Mouse (Mus musculus): ENCODE results near the gene Gm44790. TPM values are rescaled to one million over a fixed set of nuclear protein-coding genes. Genes with fewer than 3 reads are reported as not detected.
"Not testable (repeated sequence)": the region's sequence is repeated elsewhere in the genome, so short reads cannot be mapped to it uniquely, and the experiment has no call there.

The Gm44790 gene
- polyA plus RNA-seq (2015; fragmentation: Nextera tagmentation; extraction: Ambion mirVana), result not detected in 2 replicates

DNA sequence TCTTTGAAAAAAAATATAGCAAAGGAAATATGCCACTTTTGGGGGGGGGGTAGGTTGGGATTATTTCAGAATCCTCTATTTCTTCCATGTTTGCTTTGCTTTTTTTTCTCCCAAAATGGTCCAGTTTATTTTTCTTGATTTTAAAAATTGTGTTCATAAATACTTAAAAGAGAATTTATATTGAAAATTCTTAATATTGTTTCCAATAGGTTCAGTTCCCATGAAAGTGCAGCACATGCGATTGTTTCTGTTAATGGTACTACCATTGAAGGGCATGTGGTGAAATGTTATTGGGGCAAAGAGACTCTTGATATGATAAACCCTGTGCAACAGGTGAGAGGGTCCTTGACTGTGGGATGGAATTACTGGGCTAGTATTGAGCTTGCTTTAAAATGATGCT is at the start of gene Gm44790:
Gene Gm44790, plus strand, starts transcription at position 301 of the 400 bp plus-strand sequence.
- WGBS, result 96% methylated on average over 1 of the region's 1 CpGs
- H3K9me3 ChIP-seq, result no peaks in the 10 kb centered on the region

DNA sequence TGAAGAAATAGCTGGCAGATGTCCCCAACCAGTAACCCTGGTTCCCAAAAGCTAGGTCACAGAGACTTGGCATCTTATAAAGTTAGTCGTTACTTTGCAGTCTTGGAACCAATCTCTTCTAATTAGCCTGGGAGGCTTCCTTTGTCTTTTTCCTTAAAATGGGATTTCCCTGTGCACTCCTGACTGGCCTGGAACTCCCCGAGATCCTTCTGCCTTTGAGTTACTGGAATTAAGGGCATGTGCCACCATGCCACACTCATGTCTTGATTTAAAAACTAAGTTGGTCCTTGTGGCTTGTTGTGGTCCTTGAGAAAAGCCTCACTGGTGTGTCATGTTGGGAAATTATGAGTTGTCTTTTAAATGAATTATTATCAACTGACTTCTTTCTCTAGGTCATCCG is 48.1 kb upstream of the Gm44790 start:
- Histone ChIP-seq H3K4me3 (replicated peaks) (no peak overlapping the region), H3K4me1 (no peaks in the 10 kb centered on the region), H3K27me3 (replicated peaks) (no peaks in the 10 kb centered on the region), H3K9me3 (no peaks in the 10 kb centered on the region), H3K36me3 (peaks cover 18% of the 10 kb centered on the region), H3K9ac (no peak overlapping the region), H3K4me2 (no peak overlapping the region), H3K27ac (no peak overlapping the region)
- WGBS, result 85% methylated on average over 3 of the region's 3 CpGs
- ATAC-seq (ENCODE audit: insufficient read depth, low FRiP score, low read depth), result no peak

More for the DNA sequence above, at the start of gene Gm44790:
- Histone ChIP-seq H3K36me3 (peaks cover 36% of the 10 kb centered on the region), H3K4me1 (no peaks in the 10 kb centered on the region), H3K27ac (no peak within 1 kb of the TSS), H3K9ac (no peak within 1 kb of the TSS), H3K4me3 (replicated peaks) (no peak within 1 kb of the TSS), H3K27me3 (replicated peaks) (no peaks in the 10 kb centered on the region), H3K4me2 (no peak within 1 kb of the TSS)
- no peak for ATAC-seq (ENCODE audit: insufficient read depth, low FRiP score, low read depth)

DNA sequence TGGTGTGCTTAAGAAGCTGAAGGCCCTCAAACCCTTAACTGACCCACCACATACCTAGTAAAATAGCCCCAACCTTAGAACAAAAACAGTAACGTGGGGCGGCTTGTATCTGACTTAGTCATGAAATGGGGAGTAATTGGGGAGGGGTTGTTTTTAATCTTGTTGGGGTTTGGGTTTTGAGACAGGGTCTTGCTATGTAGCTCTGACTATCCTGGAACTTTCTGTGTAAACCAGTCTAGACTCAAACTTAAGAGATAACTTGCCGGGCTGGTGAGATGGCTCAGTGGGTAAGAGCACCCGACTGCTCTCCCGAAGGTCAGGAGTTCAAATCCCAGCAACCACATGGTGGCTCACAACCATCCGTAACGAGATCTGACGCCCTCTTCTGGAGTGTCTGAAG is 46.3 kb upstream of the Gm44790 start:
- not testable (repeated sequence) for ATAC-seq (ENCODE audit: insufficient read depth, low FRiP score, low read depth); H3K4me1 ChIP-seq; H3K27me3 ChIP-seq (replicated peaks); H3K4me3 ChIP-seq (replicated peaks); H3K9me3 ChIP-seq; H3K27ac ChIP-seq; H3K9ac ChIP-seq; H3K4me2 ChIP-seq
- H3K36me3 ChIP-seq, result peaks cover 18% of the 10 kb centered on the region
- 67% methylated on average over 8 of the region's 8 CpGs for WGBS

DNA sequence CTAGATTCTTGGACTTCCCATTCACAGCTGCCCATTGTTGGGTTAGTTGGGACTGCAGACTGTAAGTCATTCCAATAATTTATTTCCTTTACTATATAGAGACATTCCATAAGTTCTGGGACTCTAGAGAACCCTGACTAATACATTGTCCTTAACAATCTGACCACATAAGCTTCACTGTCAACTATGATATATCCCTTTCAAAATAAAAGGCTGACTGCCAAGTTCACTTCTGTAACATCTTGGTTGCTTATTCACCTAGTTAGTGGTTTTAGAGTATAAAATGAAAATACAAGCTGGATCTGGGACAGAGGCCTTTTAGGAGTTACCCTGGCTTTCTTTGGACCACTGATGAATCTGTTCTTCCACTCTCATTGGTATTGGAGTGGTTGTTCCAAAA is 43.9 kb upstream of the Gm44790 start:
- no peak for ATAC-seq (ENCODE audit: insufficient read depth, low FRiP score, low read depth)
- H3K27me3 ChIP-seq (replicated peaks), result no peaks in the 10 kb centered on the region
- peaks cover 14% of the 10 kb centered on the region for H3K36me3 ChIP-seq
- no peaks in the 10 kb centered on the region for H3K9me3 ChIP-seq
- H3K27ac ChIP-seq, result no peak overlapping the region
- H3K9ac ChIP-seq, result no peak overlapping the region
- no peak overlapping the region for H3K4me3 ChIP-seq (replicated peaks)
- no peak overlapping the region for H3K4me2 ChIP-seq
- no peaks in the 10 kb centered on the region for H3K4me1 ChIP-seq

DNA sequence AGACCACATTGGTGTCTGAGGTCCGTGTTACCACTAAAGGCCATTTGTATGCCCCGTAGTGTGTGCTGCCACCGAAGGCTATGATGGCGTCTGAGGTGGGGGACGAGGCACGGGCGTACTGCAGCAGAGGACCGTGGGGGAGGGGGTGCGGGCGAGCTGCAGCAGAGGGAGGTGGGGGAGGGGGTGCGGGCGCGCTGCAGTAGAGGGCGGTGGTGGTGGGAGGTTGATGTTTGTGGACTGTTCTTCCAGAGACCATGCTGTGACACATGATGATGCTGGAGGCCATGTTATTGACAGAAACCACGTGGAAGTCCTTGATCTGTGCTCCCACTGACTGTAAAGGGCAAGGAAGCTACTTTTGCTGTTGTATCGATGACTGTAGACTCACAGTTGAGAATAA is 43.1 kb upstream of the Gm44790 start:
- H3K27ac ChIP-seq, result no peak overlapping the region
- H3K4me3 ChIP-seq (replicated peaks), result no peak overlapping the region
- no peaks in the 10 kb centered on the region for H3K4me1 ChIP-seq
- no peaks in the 10 kb centered on the region for H3K27me3 ChIP-seq (replicated peaks)
- no peak overlapping the region for H3K4me2 ChIP-seq
- ATAC-seq (ENCODE audit: insufficient read depth, low FRiP score, low read depth), result no peak
- H3K9me3 ChIP-seq, result no peaks in the 10 kb centered on the region
- peaks cover 13% of the 10 kb centered on the region for H3K36me3 ChIP-seq
- no peak overlapping the region for H3K9ac ChIP-seq
- WGBS, result 35% methylated on average over 16 of the region's 16 CpGs

DNA sequence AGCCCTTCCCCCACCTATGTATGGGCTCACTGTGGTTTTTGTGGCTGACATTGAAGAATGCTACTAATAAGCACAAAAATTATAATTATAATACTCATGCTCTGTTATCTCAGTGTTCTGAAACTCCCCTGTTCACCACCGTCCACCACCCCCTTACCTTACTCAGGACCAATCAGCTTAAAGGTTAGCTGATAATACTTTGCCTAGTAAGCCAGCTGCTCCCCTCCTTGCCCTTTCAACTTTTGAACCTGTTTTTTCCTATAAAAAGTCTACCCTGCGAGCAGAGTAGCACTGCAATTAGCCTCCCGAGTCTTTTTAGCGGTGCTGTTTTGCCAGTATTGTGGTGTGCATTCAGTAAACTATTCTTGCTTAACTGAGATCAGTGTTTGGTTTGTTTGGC is 41.8 kb upstream of the Gm44790 start:
- WGBS, result 46% methylated on average over 4 of the region's 4 CpGs
- H3K9me3 ChIP-seq, result no peaks in the 10 kb centered on the region
- no peak for ATAC-seq (ENCODE audit: insufficient read depth, low FRiP score, low read depth)
- H3K36me3 ChIP-seq, result peaks cover 20% of the 10 kb centered on the region
- no peaks in the 10 kb centered on the region for H3K27me3 ChIP-seq (replicated peaks)
- no peaks in the 10 kb centered on the region for H3K4me1 ChIP-seq
- H3K9ac ChIP-seq, result no peak overlapping the region
- no peak overlapping the region for H3K27ac ChIP-seq
- no peak overlapping the region for H3K4me2 ChIP-seq
- H3K4me3 ChIP-seq (replicated peaks), result no peak overlapping the region

DNA sequence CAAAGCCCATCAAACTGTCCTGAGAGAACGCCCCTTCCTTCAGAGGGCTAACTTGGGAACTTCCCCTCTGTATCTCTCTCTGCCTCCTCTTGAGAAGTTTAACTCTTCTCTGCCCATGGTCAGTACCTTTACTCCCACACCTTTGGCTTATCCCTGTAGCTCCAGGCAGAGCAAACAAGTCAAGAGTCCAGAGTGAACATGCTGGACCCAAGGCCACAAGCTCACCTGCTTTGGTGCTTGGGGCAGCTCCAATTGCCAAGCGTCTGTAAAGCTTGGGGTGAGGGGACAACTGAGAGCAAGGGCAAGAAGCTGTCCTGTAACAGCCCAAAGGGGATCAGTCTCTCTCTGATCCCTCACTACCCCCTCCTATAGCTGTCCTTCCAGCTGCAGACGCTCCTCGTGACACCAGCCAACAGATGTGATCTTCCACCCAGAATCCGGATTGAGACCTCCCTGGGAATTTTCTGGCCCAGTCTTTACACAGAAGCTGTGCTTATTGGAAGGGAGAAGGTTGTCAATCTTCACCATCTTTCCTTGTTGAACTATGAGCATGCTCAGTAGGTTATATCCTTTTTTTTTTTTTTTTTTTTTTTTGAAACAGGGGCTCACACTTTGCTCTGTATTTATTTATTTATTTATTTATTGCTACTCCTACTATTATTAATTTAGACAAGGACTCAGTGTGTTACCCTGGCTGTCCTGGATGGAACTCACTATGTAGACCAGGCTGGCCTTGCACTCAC is 40.9 kb upstream of the Gm44790 start:
- Histone ChIP-seq H3K9ac (no peak overlapping the region), H3K36me3 (peaks cover 27% of the 10 kb centered on the region), H3K4me2 (no peak overlapping the region), H3K27ac (no peak overlapping the region), H3K4me1 (no peaks in the 10 kb centered on the region), H3K4me3 (replicated peaks) (no peak overlapping the region), H3K9me3 (no peaks in the 10 kb centered on the region), H3K27me3 (replicated peaks) (no peaks in the 10 kb centered on the region)
- 85% methylated on average over 5 of the region's 5 CpGs for WGBS
- ATAC-seq (ENCODE audit: insufficient read depth, low FRiP score, low read depth), result no peak

DNA sequence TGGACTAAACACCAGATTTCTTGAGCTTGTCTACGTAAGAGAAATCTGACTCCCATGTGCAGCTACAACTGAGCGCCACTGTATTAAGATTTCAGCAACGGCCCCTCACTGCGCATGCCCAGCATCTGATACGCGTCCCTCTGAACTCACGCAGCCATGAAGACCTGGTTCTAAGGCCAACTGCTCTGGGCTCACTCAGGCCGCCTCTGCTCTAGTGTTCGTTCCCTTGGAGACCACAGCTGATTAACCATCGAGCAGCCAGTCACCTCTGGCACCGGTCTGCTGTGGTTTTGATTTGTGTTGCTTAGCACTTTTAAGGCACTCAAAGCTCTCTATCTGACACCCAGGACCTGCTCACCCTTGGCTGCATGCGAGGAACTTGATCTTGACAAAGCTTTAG is 39.1 kb upstream of the Gm44790 start:
- Histone ChIP-seq H3K4me3 (replicated peaks) (no peak overlapping the region), H3K27me3 (replicated peaks) (no peaks in the 10 kb centered on the region), H3K9me3 (no peaks in the 10 kb centered on the region), H3K4me1 (no peaks in the 10 kb centered on the region), H3K27ac (no peak overlapping the region), H3K9ac (no peak overlapping the region), H3K36me3 (peaks cover 45% of the 10 kb centered on the region), H3K4me2 (no peak overlapping the region)
- no peak for ATAC-seq (ENCODE audit: insufficient read depth, low FRiP score, low read depth)
- 85% methylated on average over 12 of the region's 12 CpGs for WGBS

DNA sequence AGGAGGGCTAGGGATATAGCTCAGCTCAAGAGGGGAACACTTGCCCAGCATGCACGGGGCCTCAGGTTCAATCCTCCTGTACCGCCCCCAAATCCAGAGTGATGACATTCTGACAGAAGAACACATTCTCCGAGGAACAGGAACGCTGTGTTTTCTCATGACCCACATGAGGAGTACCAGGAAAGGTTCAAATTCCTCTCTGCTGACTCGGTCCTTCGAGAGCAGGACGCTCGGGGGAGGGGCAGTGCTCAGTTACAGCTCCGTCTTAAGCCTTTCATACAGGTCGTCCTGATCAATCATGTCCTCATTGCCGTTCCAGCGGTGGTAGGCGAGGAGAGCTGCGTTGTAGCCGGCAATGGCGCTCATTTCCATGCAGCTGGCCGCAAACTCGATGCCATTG is 38.0 kb upstream of the Gm44790 start:
- Histone ChIP-seq H3K27me3 (replicated peaks) (no peaks in the 10 kb centered on the region), H3K27ac (no peak overlapping the region), H3K4me1 (no peaks in the 10 kb centered on the region), H3K4me3 (replicated peaks) (no peak overlapping the region), H3K4me2 (no peak overlapping the region), H3K9ac (no peak overlapping the region), H3K9me3 (no peaks in the 10 kb centered on the region), H3K36me3 (peaks cover 47% of the 10 kb centered on the region)
- no peak for ATAC-seq (ENCODE audit: insufficient read depth, low FRiP score, low read depth)
- 72% methylated on average over 18 of the region's 18 CpGs for WGBS

DNA sequence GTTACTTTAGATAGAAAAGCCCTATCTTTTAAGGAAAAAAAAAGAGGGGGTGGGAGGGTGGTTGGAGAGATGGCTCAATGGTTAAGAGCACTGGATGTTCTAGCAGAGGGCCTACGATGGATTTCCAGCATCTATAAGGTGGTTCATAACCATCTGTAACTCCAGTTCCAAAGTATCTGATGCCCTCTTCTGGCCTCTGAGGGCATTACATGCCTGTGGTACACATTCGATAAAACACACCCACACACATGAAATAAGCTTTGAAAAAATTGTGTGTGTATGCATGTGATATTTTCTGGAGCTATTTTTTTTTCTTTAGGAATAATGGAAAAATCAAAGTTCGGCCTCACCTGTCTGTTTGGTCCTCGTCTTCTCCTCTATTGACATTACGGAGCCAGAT is 35.1 kb upstream of the Gm44790 start:
- Histone ChIP-seq H3K9ac (no peak overlapping the region), H3K4me1 (peaks cover 3% of the 10 kb centered on the region), H3K9me3 (no peaks in the 10 kb centered on the region), H3K4me2 (no peak overlapping the region), H3K4me3 (replicated peaks) (no peak overlapping the region), H3K27me3 (replicated peaks) (no peaks in the 10 kb centered on the region), H3K36me3 (peaks cover 55% of the 10 kb centered on the region), H3K27ac (no peak overlapping the region)
- 97% methylated on average over 5 of the region's 5 CpGs for WGBS
- no peak for ATAC-seq (ENCODE audit: insufficient read depth, low FRiP score, low read depth)

DNA sequence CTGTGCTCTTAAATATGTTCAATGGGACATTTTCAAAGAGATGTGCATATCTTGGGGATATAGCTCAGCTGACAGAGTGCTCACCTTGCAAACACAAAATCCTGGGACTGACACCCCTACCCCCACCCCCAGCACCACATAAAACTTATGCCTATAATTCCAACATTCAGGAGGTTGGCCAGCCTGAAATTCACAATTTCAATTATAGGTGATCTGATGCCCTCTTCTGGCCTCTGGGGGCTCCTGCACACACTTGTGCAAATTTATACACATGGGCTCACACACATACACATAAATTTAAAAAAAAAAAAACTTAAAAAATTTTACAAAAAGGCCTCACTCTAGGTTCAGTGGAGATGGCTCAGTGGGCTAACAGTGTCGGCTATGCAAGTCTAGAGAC is 33.3 kb upstream of the Gm44790 start:
- no peak overlapping the region for H3K4me3 ChIP-seq (replicated peaks)
- H3K4me1 ChIP-seq, result peaks cover 7% of the 10 kb centered on the region
- ATAC-seq (ENCODE audit: insufficient read depth, low FRiP score, low read depth), result no peak
- H3K27me3 ChIP-seq (replicated peaks), result no peaks in the 10 kb centered on the region
- H3K36me3 ChIP-seq, result peaks cover 46% of the 10 kb centered on the region
- H3K27ac ChIP-seq, result no peak overlapping the region
- no peak overlapping the region for H3K9ac ChIP-seq
- no peak overlapping the region for H3K4me2 ChIP-seq
- 88% methylated on average over 1 of the region's 1 CpGs for WGBS
- no peaks in the 10 kb centered on the region for H3K9me3 ChIP-seq

DNA sequence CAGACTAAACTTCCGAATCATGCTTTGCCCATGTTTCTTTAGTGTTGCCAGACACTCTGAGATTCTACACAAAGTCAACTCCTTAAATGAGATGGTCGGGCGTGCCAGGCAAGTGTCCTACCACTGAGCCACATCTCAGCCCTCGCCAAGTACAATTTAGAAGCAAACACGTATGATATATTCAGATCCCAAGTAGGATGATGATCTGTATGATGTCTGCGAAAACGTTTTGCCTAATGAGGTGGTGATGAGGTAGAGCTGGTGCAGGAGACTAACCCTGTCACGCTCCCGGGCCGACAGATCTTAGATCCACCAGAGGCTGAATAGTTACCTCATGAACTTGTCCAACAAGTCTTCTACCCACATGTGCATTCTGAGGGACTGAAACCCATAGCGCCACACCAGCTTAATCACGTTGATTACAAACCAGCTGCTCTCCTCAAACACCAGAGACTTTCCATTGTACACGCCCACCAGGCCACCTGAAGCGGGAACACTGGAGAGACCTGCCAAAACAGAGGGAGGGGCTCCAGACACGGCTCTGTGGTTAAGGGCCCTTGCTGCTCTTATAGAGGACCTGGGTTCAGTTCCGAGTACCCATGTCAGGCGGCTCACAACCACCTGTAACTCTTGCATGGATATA is 32.3 kb upstream of the Gm44790 start:
- no peak for ATAC-seq (ENCODE audit: insufficient read depth, low FRiP score, low read depth)
- H3K36me3 ChIP-seq, result peaks cover 37% of the 10 kb centered on the region
- no peaks in the 10 kb centered on the region for H3K27me3 ChIP-seq (replicated peaks)
- peaks cover 7% of the 10 kb centered on the region for H3K4me1 ChIP-seq
- H3K27ac ChIP-seq, result no peak overlapping the region
- H3K9me3 ChIP-seq, result no peaks in the 10 kb centered on the region
- peak overlapping the region; percentile 6; the same call in 1 of the 2 replicates for H3K4me2 ChIP-seq
- H3K9ac ChIP-seq, result no peak overlapping the region
- 78% methylated on average over 17 of the region's 17 CpGs for WGBS
- H3K4me3 ChIP-seq (replicated peaks), result no peak overlapping the region
